Mouse (Mus musculus): ENCODE results near the gene Slc25a18. TPM values are rescaled to one million over a fixed set of nuclear protein-coding genes. Genes with fewer than 3 reads are reported as not detected.

Gene Slc25a18
- polyA plus RNA-seq (2012), result 0.10 and 0.15 TPM in 2 replicates

DNA sequence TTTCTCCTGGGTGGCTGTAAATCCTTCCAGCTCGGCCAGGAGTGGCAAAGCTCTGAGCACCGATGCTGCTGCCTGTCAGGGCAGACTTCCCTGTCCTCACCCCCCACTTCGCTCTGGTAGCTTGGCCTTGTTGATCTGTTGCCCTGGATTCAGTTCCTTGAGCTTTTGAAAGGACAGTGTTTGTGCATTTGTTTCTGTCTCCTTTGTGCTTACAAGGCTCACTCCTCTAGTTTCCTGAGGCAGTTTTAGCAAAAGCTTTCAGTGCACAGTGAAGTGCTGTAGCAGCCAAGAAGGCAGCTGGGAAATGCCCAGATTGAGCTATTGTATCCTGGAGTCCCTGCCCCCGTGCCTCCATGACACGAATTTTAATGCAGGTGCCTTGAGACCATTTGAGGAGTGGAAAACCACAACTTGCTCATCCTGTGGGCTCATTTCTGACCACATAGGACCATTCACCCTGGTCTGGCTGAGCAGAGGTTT is at the start of gene Slc25a18:
TSS of gene Slc25a18 (plus strand) at position 430 of the 480 bp plus-strand sequence.
- Histone ChIP-seq H3K9me3 (ENCODE audit: control insufficient read depth, low read length) (no peaks in the 10 kb centered on the region), H3K4me1 (ENCODE audit: control insufficient read depth) (no peaks in the 10 kb centered on the region), H3K36me3 (ENCODE audit: control insufficient read depth) (peaks cover 81% of the 10 kb centered on the region), H3K27me3 (ENCODE audit: control insufficient read depth) (no peaks in the 10 kb centered on the region), H3K4me3 (replicated peaks) (no peak within 1 kb of the TSS)
- TF ChIP-seq GATA1 (IDR thresholded peaks at IDR 0.05; ENCODE audit: low read length) (no peak), TAL1 (IDR thresholded peaks at IDR 0.05; ENCODE audit: low read length) (no peak)

DNA sequence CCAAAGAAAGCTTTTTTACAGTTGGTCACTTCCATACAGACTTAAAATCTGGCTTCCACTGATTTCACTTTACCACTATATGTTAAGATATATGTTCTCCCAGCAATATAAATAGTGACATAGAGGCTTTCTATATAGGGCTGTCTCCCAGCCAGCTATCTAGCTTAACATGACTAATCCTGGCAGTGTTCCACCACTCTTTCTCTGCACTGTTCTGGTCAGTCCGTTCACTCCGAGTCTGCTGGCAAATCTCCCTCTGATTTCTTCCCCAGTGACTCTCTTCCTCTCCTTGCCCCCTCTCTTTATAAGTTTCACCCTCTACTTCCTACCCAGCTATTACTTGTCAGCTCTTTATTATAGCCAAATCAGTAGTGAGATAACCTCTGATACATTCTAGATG is 47.4 kb upstream of the Slc25a18 start:
- no peaks in the 10 kb centered on the region for H3K27me3 ChIP-seq (ENCODE audit: control insufficient read depth)
- TF ChIP-seq GATA1 (IDR thresholded peaks at IDR 0.05; ENCODE audit: low read length) (no peak), TAL1 (IDR thresholded peaks at IDR 0.05; ENCODE audit: low read length) (no peak)
- no peaks in the 10 kb centered on the region for H3K9me3 ChIP-seq (ENCODE audit: control insufficient read depth, low read length)
- H3K4me1 ChIP-seq (ENCODE audit: control insufficient read depth), result peaks cover 7% of the 10 kb centered on the region
- H3K36me3 ChIP-seq (ENCODE audit: control insufficient read depth), result peaks cover 65% of the 10 kb centered on the region
- no peak overlapping the region for H3K4me3 ChIP-seq (replicated peaks)

DNA sequence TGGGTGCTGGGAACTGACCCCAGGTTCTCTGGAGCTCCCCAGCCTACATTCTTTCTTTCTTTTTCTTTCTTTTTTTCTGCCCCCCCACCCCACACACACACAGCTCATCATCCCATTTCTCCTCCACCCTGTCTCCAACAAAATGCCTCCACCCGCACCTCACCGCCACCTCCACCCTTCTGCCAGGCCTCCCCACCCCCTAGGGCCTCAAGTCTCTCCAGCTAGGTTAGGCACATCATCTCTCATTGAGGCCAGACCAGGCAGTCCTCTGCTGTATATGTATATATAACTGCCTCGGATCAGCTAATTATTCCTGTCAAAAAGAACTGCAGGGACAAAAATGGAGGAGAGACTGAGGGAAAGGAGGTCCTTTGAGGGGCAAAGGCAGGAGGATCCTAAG is 37.4 kb upstream of the Slc25a18 start:
- Histone ChIP-seq H3K36me3 (ENCODE audit: control insufficient read depth) (peaks cover 91% of the 10 kb centered on the region), H3K27me3 (ENCODE audit: control insufficient read depth) (no peaks in the 10 kb centered on the region), H3K4me3 (replicated peaks) (no peak overlapping the region), H3K9me3 (ENCODE audit: control insufficient read depth, low read length) (no peaks in the 10 kb centered on the region), H3K4me1 (ENCODE audit: control insufficient read depth) (peaks cover 7% of the 10 kb centered on the region)
- TF ChIP-seq TAL1 (IDR thresholded peaks at IDR 0.05; ENCODE audit: low read length) (no peak), GATA1 (IDR thresholded peaks at IDR 0.05; ENCODE audit: low read length) (no peak)

DNA sequence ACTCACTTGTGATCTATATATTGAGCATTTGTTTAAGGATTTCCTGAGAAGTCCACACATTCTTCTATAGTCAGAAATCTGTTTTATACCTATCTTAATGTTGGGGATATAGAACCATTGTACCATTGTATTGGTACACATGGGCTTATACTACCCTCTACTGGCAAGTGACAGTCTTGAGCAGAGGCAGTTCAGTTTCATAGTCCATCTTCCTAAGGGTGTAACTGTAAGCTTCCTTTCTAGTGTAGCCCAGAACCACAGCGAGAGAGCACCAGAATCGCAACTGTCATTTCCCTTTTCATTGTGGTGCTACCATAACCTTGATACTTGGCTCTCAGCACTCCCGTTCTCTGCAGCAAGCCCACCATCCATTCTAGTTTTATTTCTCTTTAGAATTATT is 36.8 kb upstream of the Slc25a18 start:
- Histone ChIP-seq H3K27me3 (ENCODE audit: control insufficient read depth) (no peaks in the 10 kb centered on the region), H3K4me3 (replicated peaks) (no peak overlapping the region), H3K9me3 (ENCODE audit: control insufficient read depth, low read length) (no peaks in the 10 kb centered on the region), H3K4me1 (ENCODE audit: control insufficient read depth) (peaks cover 7% of the 10 kb centered on the region), H3K36me3 (ENCODE audit: control insufficient read depth) (peaks cover 90% of the 10 kb centered on the region)
- TF ChIP-seq TAL1 (IDR thresholded peaks at IDR 0.05; ENCODE audit: low read length) (no peak), GATA1 (IDR thresholded peaks at IDR 0.05; ENCODE audit: low read length) (no peak)

DNA sequence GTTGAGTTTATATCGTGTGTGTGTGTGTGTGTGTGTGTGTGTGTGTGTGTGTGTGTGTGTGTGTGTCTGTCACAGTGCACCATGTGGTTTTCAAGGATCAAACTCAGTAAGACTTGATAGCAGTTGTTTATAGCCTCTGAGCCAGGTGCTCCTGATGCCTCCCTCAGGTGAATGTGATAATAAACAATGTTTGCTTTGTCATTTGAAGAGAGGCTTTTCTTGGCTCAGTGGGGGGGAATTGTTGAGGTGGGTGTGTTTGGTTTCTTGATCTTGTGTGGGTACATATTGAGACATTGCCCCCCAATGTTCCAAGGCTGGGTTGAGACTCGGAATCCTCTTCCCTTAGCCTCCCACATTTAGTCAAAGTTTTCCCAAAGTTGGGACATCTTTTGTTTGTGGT is 30.2 kb upstream of the Slc25a18 start:
- Histone ChIP-seq H3K27me3 (ENCODE audit: control insufficient read depth) (no peaks in the 10 kb centered on the region), H3K4me3 (replicated peaks) (no peak overlapping the region), H3K4me1 (ENCODE audit: control insufficient read depth) (no peaks in the 10 kb centered on the region; the same call in 1 of the 2 replicates), H3K36me3 (ENCODE audit: control insufficient read depth) (peaks cover 94% of the 10 kb centered on the region), H3K9me3 (ENCODE audit: control insufficient read depth, low read length) (no peaks in the 10 kb centered on the region)
- TF ChIP-seq TAL1 (IDR thresholded peaks at IDR 0.05; ENCODE audit: low read length) (no peak), GATA1 (IDR thresholded peaks at IDR 0.05; ENCODE audit: low read length) (no peak)

DNA sequence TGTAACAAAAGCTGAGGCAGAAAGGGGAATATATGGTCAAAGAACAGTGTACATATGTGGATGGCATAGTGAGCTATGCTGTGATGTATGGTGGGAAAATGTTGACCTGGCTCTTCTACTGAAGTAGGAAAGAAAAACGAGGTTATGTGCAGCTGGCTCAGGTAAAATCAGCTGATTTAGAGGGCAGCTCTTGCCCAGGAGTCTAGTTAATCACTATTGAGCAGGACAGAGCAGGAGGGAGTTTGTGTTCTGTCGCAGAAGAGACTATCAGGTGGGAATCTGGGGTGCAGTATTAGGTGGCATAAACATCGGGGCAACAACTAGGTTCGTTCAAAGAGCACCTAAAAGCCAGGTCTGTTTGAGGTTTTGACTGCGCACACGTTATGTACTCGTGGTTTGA is 29.1 kb upstream of the Slc25a18 start:
- TF ChIP-seq GATA1 (IDR thresholded peaks at IDR 0.05; ENCODE audit: low read length), result no peak
- no peak for TF ChIP-seq TAL1 (IDR thresholded peaks at IDR 0.05; ENCODE audit: low read length)
- H3K9me3 ChIP-seq (ENCODE audit: control insufficient read depth, low read length), result no peaks in the 10 kb centered on the region
- H3K27me3 ChIP-seq (ENCODE audit: control insufficient read depth), result no peaks in the 10 kb centered on the region
- H3K36me3 ChIP-seq (ENCODE audit: control insufficient read depth), result peaks cover 93% of the 10 kb centered on the region
- no peaks in the 10 kb centered on the region for H3K4me1 ChIP-seq (ENCODE audit: control insufficient read depth)
- no peak overlapping the region for H3K4me3 ChIP-seq (replicated peaks)

DNA sequence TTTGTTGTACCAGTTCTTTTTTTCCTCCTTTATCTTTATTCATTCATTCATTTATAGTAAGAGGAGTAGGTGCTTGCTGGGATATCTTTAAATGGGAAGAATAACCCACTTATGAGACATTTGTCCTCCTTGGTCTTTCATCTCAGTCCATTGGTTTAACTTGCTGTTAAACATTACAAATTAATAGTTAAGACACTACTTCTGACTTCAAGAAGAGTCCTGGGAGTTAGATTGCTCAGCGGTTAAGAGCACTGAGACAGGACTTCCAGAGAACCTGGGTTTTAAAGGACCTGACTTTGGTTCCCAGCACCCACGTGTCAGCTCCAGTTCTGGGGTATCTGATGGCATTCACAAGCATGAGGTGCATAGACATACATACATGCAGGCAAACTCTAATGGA is 27.0 kb upstream of the Slc25a18 start:
- TF ChIP-seq TAL1 (IDR thresholded peaks at IDR 0.05; ENCODE audit: low read length), result no peak
- TF ChIP-seq GATA1 (IDR thresholded peaks at IDR 0.05; ENCODE audit: low read length), result no peak
- no peaks in the 10 kb centered on the region for H3K4me1 ChIP-seq (ENCODE audit: control insufficient read depth)
- H3K36me3 ChIP-seq (ENCODE audit: control insufficient read depth), result peaks cover 93% of the 10 kb centered on the region
- no peaks in the 10 kb centered on the region for H3K27me3 ChIP-seq (ENCODE audit: control insufficient read depth)
- no peak overlapping the region for H3K4me3 ChIP-seq (replicated peaks)
- H3K9me3 ChIP-seq (ENCODE audit: control insufficient read depth, low read length), result no peaks in the 10 kb centered on the region

DNA sequence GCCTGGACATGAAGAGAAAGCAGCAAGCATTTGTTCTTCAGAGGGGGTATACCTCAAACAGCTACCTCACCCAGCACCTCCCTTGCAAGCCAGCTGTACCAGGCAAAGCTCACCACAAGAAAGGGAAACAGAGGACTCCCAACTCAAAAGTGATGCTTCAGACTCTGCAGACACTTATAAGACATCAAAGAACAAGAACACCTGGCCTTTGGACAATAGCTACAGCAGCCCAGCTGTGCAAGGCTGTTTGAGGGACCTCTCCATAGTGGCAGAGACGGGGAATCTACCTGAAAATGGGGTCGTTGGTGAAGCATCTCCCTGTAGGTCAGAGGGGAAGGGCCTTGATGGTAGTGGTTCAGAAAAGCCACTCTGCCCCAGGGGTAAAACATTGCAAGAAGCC is 12.2 kb upstream of the Slc25a18 start:
- no peaks in the 10 kb centered on the region for H3K27me3 ChIP-seq (ENCODE audit: control insufficient read depth)
- H3K4me1 ChIP-seq (ENCODE audit: control insufficient read depth), result no peaks in the 10 kb centered on the region
- no peak for TF ChIP-seq GATA1 (IDR thresholded peaks at IDR 0.05; ENCODE audit: low read length)
- no peak for TF ChIP-seq TAL1 (IDR thresholded peaks at IDR 0.05; ENCODE audit: low read length)
- no peak overlapping the region for H3K4me3 ChIP-seq (replicated peaks)
- no peaks in the 10 kb centered on the region for H3K9me3 ChIP-seq (ENCODE audit: control insufficient read depth, low read length)
- H3K36me3 ChIP-seq (ENCODE audit: control insufficient read depth), result peaks cover 99% of the 10 kb centered on the region

DNA sequence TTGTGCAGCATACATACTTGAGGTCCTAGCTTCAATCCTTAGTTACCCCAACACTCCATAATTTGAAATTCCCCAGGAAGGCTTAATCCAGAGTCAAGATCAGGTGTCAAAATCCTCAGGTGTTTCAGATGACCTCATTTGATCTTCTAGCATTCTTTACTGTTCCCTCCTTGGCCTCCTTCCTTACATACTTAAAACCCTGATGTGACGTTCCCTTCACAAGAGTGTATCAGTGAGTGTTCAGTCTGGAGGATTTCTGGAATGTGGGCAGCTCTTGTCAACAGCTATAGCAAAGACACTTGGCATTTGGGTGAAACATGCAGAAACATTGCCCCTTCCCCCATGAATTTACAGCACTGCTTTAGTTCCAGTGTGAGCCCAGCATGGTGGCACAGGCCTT is 3.4 kb upstream of the Slc25a18 start:
- no peak for TF ChIP-seq TAL1 (IDR thresholded peaks at IDR 0.05; ENCODE audit: low read length)
- TF ChIP-seq GATA1 (IDR thresholded peaks at IDR 0.05; ENCODE audit: low read length), result no peak
- H3K36me3 ChIP-seq (ENCODE audit: control insufficient read depth), result peaks cover 88% of the 10 kb centered on the region
- no peaks in the 10 kb centered on the region for H3K9me3 ChIP-seq (ENCODE audit: control insufficient read depth, low read length)
- H3K4me1 ChIP-seq (ENCODE audit: control insufficient read depth), result no peaks in the 10 kb centered on the region
- no peaks in the 10 kb centered on the region for H3K27me3 ChIP-seq (ENCODE audit: control insufficient read depth)
- no peak overlapping the region for H3K4me3 ChIP-seq (replicated peaks)

DNA sequence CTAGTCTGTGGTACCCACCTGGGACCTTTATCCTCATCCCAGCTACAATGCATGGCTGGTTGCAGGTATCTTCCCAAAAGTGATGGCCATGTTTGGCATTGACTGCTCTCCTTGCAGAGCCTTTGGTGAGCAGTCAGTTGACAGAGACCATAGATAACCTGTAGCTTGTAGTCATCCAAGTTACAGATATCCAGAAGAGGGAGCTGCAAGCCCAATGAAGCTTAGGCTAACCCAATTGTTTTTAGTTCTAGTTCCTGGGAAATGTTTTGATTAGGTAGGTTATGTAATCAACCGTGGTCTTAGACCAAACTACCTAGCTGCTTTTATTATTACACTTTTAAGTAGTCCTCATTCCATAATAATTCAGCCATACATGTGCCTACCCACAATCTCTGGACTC is 2.0 kb upstream of the Slc25a18 start:
- Histone ChIP-seq H3K27me3 (ENCODE audit: control insufficient read depth) (no peaks in the 10 kb centered on the region), H3K9me3 (ENCODE audit: control insufficient read depth, low read length) (no peaks in the 10 kb centered on the region), H3K4me1 (ENCODE audit: control insufficient read depth) (no peaks in the 10 kb centered on the region), H3K36me3 (ENCODE audit: control insufficient read depth) (peaks cover 86% of the 10 kb centered on the region), H3K4me3 (replicated peaks) (no peak overlapping the region)
- no peak for TF ChIP-seq GATA1 (IDR thresholded peaks at IDR 0.05; ENCODE audit: low read length)
- no peak for TF ChIP-seq TAL1 (IDR thresholded peaks at IDR 0.05; ENCODE audit: low read length)

Measured in erythroblast, embryonic 14.5 days (primary cell).